Mouse (Mus musculus) lung, embryonic 15.5 days (tissue): ENCODE data around the gene Mrpl53. TPM values are rescaled to one million over a fixed set of nuclear protein-coding genes. Genes with fewer than 3 reads are reported as not detected.
A peak's percentile ranks its signal among the peaks of the same experiment; 100 is the strongest.

Experiments used
- ATAC-seq: fragments of 200-750 bp; cut with Nextera tagmentation; 2 replicates; pipeline ENCODE4 v1.8.0; 2017; ENCODE audit warnings: moderate number of reproducible peaks, borderline replicate concordance; ENCODE audit not compliant: low FRiP score, low TSS enrichment; ENCODE audit errors: extremely low read depth
- H3K27ac ChIP-seq: fragments of 300-500 bp; sonication (generic); 2 replicates; pipeline ENCODE4 v1.5.1; 2015; ENCODE audit warnings: moderate library complexity, mild to moderate bottlenecking, inconsistent platforms
- H3K27me3 ChIP-seq: fragments of 300-500 bp; sonication (generic); 2 replicates; pipeline ENCODE4 v1.6.1; 2015; ENCODE audit warnings: inconsistent platforms
- H3K36me3 ChIP-seq: fragments of 300-500 bp; sonication (generic); 2 replicates; pipeline ENCODE4 v1.6.1; 2015; ENCODE audit warnings: inconsistent platforms
- H3K4me1 ChIP-seq: fragments of 300-500 bp; sonication (generic); 2 replicates; pipeline ENCODE4 v1.6.1; 2015; ENCODE audit warnings: inconsistent platforms
- H3K4me2 ChIP-seq: fragments of 300-500 bp; sonication (generic); 2 replicates; pipeline ENCODE4 v1.6.1; 2015; ENCODE audit warnings: inconsistent platforms, mild to moderate bottlenecking, moderate library complexity
- H3K4me3 ChIP-seq: fragments of 300-500 bp; sonication (generic); 2 replicates; pipeline ENCODE4 v1.5.1; 2015; ENCODE audit warnings: mild to moderate bottlenecking, inconsistent platforms
- H3K9ac ChIP-seq: fragments of 300-500 bp; sonication (generic); 2 replicates; pipeline ENCODE4 v1.6.1; 2015; ENCODE audit warnings: inconsistent platforms
- H3K9me3 ChIP-seq: fragments of 300-500 bp; sonication (generic); 2 replicates; pipeline ENCODE4 v1.6.1; 2016; ENCODE audit warnings: inconsistent platforms
- WGBS: fragments of 180-500 bp; shearing (Covaris S2); methylation state at CpG from one replicate; pipeline ENCODE4 v1.1.7; 2015; 5-methylcytosine and 5-hydroxymethylcytosine counted together
- polyA plus RNA-seq: library from polyadenylated mRNA; unstranded; fragments of >200 nt; fragmentation: Nextera tagmentation; extraction: Ambion mirVana; gene quantifications from 2 replicates; pipeline ENCODE4 v1.2.1, GENCODE M21; 2015

The Mrpl53 gene
- polyA plus RNA-seq, 1 experiment from 2014 or later, result 128 TPM

DNA sequence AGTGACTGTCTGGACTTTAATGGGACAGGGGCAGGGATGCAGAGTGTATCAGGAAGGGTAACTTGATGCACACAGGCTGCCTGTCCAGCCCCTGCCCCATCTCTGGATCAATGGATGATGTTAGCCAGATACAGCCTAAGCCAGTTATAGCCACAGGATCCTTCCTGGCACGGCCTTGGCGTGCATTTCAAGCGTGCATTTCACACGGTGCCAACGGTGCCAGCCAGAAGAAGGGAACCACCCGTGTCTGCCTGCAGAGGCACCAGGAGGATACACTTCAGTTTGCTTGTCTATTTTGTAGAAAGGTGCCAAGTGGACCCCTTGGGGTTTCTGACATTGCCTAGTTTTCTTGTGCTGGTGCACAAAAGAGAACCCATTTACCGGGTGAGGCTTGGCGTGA, 31.2 kb downstream of the Mrpl53 start:
- 93% methylated on average over 8 of the region's 8 CpGs for whole genome bisulfite sequencing
- Histone ChIP-seq H3K27me3 (no peaks in the 10 kb centered on the region), H3K4me3 (no peak overlapping the region), H3K27ac (no peak overlapping the region), H3K4me2 (no peak overlapping the region), H3K9ac (no peak overlapping the region), H3K36me3 (no peaks in the 10 kb centered on the region), H3K9me3 (no peaks in the 10 kb centered on the region), H3K4me1 (peaks cover 41% of the 10 kb centered on the region)
- no peak for ATAC-seq

DNA sequence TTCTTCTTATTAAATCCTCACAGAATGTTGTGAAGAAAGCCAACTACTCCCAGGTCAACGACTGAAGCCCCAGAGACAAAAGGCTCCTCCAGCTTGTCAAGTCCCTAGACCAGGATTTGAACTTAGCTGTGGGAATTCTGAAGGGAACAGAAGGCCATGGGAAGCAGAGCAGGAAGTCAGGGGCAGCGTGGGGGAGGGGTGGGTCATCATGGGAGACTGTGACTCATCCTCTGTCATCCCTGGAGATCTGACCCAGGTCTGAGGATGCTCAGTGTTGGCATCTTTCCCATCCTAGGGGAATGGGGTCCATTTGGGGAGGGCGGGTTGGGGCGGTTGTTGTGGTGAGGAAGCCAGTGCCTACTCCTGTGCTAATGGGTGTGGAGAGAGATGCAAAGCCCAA, 32.8 kb downstream of the Mrpl53 start:
- H3K4me3 ChIP-seq, result no peak overlapping the region
- H3K9ac ChIP-seq, result no peak overlapping the region
- WGBS, result 47% methylated on average over 4 of the region's 4 CpGs
- peak overlapping the region; percentile 51 for H3K4me2 ChIP-seq
- H3K27me3 ChIP-seq, result no peaks in the 10 kb centered on the region
- ATAC-seq, result no peak
- 0 out of 2 replicates have a peak overlapping the region, but pooled peaks have one; percentile 16 for H3K27ac ChIP-seq
- H3K9me3 ChIP-seq, result no peaks in the 10 kb centered on the region
- H3K36me3 ChIP-seq, result 0 out of 2 replicates have a peak, but pooled peaks cover 4% of the 10 kb centered on the region
- H3K4me1 ChIP-seq, result peaks cover 29% of the 10 kb centered on the region

DNA sequence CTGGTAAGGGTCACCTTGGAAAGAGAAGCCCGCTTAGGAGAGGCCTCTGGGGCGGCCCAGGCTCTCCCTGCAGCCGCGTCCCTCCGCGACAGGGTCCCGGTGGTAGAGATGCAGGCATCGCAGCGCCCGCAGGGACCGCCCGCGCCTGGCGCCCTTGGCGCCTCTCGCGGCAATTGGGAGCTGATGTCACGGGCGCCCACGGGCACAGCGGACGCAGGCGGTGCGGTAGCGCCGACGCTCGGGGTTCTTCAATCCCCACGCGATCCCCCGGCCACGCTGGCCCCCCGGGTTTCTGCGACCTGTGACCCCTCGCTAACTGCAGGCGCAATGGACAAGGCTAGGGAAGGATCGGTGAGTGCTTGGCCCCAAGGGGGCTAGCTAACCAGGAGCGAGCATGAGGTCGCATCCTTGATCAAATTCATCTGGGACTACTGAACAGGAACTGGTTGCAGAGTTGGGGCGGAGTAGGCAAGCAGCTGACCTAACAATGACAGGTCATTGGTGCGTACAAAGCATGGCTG, 33.4 kb downstream of the Mrpl53 start:
- H3K27me3 ChIP-seq, result no peaks in the 10 kb centered on the region
- no peaks in the 10 kb centered on the region for H3K9me3 ChIP-seq
- ATAC-seq, result no peak
- H3K27ac ChIP-seq, result 0 out of 2 replicates have a peak overlapping the region, but pooled peaks have one; percentile 16
- peak overlapping the region; percentile 25 for H3K4me3 ChIP-seq
- peaks cover 10% of the 10 kb centered on the region; the same call in 1 of the 2 replicates for H3K36me3 ChIP-seq
- peak overlapping the region; percentile 32; the same call in 1 of the 2 replicates for H3K9ac ChIP-seq
- WGBS, result 12% methylated on average over 41 of the region's 41 CpGs
- H3K4me2 ChIP-seq, result peak overlapping the region; percentile 51
- H3K4me1 ChIP-seq, result peaks cover 29% of the 10 kb centered on the region

DNA sequence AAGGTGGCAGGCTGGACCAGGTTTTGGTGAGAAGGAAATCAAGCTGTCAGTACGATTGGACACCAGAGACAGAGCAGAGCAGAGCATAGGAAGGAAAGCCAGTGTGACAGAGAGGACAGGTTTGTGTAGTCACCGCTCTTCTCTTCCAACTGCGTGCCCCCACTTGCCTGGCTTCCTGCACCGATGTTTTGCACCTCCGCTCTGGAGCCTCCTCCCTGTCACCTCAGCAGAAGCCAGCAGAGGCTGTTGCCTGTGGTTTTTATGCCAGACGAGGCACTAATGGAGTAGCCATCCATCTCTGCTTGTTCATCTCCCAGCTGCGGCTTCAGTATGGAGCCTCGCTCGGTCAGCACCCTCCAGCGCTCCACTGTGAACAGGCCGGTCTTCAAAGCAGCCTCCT, 34.0 kb downstream of the Mrpl53 start:
- peaks cover 16% of the 10 kb centered on the region; the same call in 1 of the 2 replicates for H3K36me3 ChIP-seq
- no peak overlapping the region for H3K4me2 ChIP-seq
- no peak overlapping the region for H3K27ac ChIP-seq
- H3K9ac ChIP-seq, result no peak overlapping the region
- no peak for ATAC-seq
- H3K4me3 ChIP-seq, result no peak overlapping the region
- no peaks in the 10 kb centered on the region for H3K9me3 ChIP-seq
- WGBS, result 58% methylated on average over 11 of the region's 11 CpGs
- no peaks in the 10 kb centered on the region for H3K27me3 ChIP-seq
- peaks cover 26% of the 10 kb centered on the region for H3K4me1 ChIP-seq

DNA sequence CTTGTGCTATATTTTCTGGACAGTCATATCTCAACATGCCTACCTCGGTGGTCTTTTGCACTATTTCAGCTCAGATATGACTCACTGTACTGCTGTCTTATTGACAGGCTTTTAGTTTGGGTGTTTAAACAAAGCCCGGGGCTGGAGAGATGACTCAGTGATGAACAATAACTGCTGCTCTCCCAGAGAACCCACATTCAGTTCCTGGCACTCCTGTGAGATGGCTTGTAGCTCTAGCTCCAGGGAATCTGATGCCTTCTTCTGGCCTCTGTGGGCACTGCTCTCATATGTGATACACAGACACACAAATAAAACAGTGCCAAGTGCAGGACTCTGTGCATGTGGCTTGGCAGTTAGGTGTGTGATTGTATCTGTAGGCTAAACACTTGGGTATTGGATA, 36.4 kb downstream of the Mrpl53 start:
- Histone ChIP-seq H3K4me2 (no peak overlapping the region), H3K4me3 (no peak overlapping the region), H3K9ac (no peak overlapping the region), H3K9me3 (no peaks in the 10 kb centered on the region), H3K36me3 (peaks cover 37% of the 10 kb centered on the region), H3K27me3 (no peaks in the 10 kb centered on the region), H3K27ac (peak overlapping the region; percentile 36), H3K4me1 (peaks cover 12% of the 10 kb centered on the region)
- ATAC-seq, result no peak
- WGBS, result 54% methylated on average over 2 of the region's 2 CpGs

DNA sequence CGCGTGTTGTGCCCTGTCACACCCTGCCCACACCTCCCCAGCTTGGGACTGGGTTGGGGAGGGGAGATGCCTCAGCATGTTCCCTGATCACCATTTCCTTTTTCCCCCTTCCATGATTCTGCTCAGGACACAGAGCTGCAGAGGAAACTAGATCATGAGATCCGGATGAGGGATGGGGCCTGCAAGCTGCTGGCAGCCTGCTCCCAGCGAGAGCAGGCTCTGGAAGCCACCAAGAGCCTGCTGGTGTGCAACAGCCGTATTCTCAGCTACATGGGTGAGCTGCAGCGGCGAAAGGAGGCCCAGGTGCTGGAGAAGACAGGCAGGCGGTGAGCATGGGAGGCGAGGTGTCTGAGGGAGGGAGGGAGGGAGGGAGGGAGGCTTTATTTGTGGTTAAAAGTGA, 37.0 kb downstream of the Mrpl53 start:
- WGBS, result 63% methylated on average over 9 of the region's 9 CpGs
- no peak for ATAC-seq
- Histone ChIP-seq H3K4me2 (no peak overlapping the region; the same call in 1 of the 2 replicates), H3K4me1 (peaks cover 12% of the 10 kb centered on the region), H3K9me3 (no peaks in the 10 kb centered on the region), H3K36me3 (peaks cover 43% of the 10 kb centered on the region), H3K27ac (peak overlapping the region; percentile 36), H3K27me3 (no peaks in the 10 kb centered on the region), H3K4me3 (no peak overlapping the region), H3K9ac (no peak overlapping the region)

DNA sequence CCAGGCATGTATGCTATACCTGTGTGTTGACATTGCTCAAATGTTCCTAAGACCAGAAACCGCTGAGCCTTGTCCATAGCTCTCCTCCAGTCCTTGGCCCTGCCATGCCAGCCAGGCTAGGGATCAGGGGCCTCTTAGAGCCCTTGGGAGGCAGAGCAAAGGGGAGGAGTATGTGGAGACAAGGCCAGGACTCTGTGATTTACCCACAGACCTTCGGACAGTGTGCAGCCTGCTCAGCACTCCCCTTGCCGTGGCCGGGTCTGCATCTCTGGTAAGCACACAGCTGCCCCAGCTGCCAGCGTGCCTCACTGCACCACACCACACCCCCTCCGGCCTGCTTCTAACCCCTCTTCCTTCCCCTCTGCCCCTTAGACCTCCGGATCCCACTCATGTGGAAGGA, 38.4 kb downstream of the Mrpl53 start:
- Histone ChIP-seq H3K36me3 (peaks cover 50% of the 10 kb centered on the region), H3K4me1 (peaks cover 4% of the 10 kb centered on the region), H3K27ac (no peak overlapping the region), H3K4me2 (no peak overlapping the region), H3K4me3 (no peak overlapping the region), H3K9me3 (no peaks in the 10 kb centered on the region), H3K9ac (no peak overlapping the region), H3K27me3 (no peaks in the 10 kb centered on the region)
- WGBS, result 55% methylated on average over 7 of the region's 7 CpGs
- ATAC-seq, result no peak

DNA sequence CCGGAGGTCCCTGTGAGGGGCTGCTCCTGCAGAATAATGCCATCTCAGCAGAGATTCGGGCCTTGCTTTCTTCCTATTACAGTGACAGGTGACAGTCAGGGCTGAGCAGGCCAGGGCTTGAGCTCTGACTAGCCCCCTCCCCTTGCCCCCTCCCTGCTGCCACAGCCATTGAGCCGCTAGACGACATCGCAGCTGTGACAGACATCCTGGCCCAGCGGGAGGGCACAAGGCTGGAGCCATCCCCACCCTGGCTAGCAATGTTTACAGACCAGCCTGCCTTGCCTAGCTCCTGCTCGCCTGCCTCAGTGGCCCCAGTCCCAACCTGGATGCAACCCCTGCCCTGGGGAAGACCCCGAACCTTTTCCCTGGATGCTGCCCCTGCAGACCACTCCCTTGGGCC, 42.9 kb downstream of the Mrpl53 start:
- WGBS, result 29% methylated on average over 8 of the region's 8 CpGs
- H3K9ac ChIP-seq, result no peak overlapping the region
- no peak overlapping the region for H3K4me2 ChIP-seq
- H3K27me3 ChIP-seq, result no peaks in the 10 kb centered on the region
- no peak for ATAC-seq
- no peaks in the 10 kb centered on the region for H3K9me3 ChIP-seq
- H3K4me3 ChIP-seq, result no peak overlapping the region
- H3K36me3 ChIP-seq, result peaks cover 48% of the 10 kb centered on the region
- H3K4me1 ChIP-seq, result peaks cover 8% of the 10 kb centered on the region
- no peak overlapping the region for H3K27ac ChIP-seq

DNA sequence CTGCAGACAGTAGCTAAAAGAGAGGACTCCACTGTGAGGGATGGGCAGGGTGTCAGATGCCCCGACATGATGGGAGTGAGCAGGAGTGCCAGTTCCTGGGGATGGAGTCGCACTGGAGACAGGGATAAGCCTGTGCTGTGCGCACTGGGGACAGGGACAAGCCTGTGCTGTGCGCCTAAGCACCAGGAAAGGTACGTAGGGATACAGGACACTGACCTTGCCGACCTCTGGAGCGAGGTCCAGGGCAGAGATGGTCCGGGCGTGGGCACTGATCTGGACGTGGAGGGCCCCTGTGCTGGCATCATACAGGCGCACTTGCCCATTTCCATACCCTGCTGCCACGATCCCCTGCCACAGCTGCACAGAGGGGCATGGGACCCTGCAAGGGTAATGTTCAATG, 44.2 kb downstream of the Mrpl53 start:
- H3K4me3 ChIP-seq, result no peak overlapping the region
- ATAC-seq, result no peak
- WGBS, result 85% methylated on average over 12 of the region's 12 CpGs
- H3K4me1 ChIP-seq, result peaks cover 8% of the 10 kb centered on the region
- no peak overlapping the region for H3K9ac ChIP-seq
- no peak overlapping the region for H3K4me2 ChIP-seq
- peaks cover 35% of the 10 kb centered on the region for H3K36me3 ChIP-seq
- H3K27ac ChIP-seq, result no peak overlapping the region
- H3K27me3 ChIP-seq, result no peaks in the 10 kb centered on the region
- H3K9me3 ChIP-seq, result no peaks in the 10 kb centered on the region

DNA sequence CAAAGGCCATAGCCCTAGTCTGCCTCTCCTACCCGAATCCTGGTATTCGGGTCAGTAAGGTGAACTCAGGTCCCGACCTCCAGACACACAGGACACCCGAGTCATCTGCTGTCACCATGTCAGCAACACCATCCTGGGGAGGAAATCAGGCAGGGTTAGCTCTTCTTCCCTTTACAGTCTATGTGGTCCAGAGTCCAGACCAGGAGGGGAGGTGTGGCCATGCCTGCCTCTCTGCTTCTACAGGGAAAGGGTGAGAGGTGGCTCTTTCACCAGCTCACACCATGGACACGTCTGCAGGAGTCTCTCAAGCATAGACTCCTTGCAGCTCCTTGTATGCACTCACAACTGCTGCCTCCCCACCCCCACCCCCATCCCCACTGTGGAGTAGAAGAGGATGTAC, 44.6 kb downstream of the Mrpl53 start:
- no peak overlapping the region for H3K4me3 ChIP-seq
- H3K4me2 ChIP-seq, result no peak overlapping the region
- H3K27me3 ChIP-seq, result no peaks in the 10 kb centered on the region
- H3K27ac ChIP-seq, result no peak overlapping the region
- 56% methylated on average over 5 of the region's 5 CpGs for WGBS
- no peak for ATAC-seq
- H3K4me1 ChIP-seq, result peaks cover 8% of the 10 kb centered on the region
- H3K9me3 ChIP-seq, result no peaks in the 10 kb centered on the region
- peaks cover 31% of the 10 kb centered on the region for H3K36me3 ChIP-seq
- H3K9ac ChIP-seq, result no peak overlapping the region

DNA sequence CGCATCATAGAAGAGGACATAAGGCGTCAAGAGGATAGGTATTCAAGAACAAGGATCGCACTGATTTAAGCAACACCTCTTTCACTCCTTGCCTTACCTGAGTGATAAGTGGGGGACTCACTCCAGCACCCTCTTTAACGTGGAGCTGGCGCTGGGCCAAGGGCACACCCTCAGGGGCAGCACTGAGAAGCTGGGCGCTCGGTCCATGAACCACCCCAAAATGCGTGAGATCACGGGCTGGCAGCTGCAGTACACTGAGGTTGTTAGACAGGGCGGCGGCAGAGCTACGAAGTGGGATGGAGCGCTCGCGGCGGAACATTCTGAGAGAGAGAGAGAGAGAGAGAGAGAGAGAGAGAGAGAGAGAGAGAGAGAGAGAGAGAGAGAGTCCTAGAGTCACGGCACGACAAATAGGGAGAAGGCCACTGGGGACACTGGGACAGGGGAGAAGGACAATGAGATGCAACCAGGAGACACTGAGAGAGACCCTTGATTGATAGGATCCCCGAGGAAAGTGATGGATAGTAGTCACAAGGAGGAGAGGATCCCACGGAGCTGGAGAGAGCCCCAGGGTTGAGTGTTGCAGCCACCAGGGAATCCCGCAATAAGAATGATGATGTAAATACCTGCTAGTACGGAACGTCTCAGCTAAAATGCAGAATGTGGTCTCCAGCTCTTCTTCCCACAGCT, 46.9 kb downstream of the Mrpl53 start:
- Histone ChIP-seq H3K36me3 (peaks cover 11% of the 10 kb centered on the region; the same call in 1 of the 2 replicates), H3K27me3 (peaks cover 9% of the 10 kb centered on the region), H3K4me1 (peaks cover 8% of the 10 kb centered on the region), H3K4me2 (peak overlapping the region; percentile 79), H3K9ac (peak overlapping the region; percentile 39), H3K9me3 (no peaks in the 10 kb centered on the region), H3K4me3 (peak overlapping the region; percentile 53), H3K27ac (no peak overlapping the region)
- WGBS, result 8% methylated on average over 23 of the region's 23 CpGs
- ATAC-seq, result no peak

DNA sequence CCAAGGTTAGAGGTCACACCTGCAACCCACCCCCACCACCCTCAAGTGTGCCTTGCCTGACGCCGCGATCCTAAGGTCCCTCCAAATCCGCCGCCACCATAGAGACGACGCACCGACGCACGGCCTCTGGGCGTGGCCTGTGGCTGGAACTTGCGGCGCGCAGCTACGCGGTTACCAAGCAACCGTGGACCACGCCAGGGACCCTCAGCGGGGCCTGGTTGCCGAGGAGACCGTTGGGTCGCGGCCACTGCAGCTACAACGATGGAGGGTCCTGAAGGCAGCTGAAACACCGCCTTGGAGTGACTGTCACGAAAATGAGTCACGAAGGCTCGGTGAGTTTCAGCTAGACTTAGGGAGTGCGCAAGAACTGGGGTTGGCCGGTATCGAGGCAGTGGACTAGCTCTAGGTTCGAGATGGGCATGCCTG, 47.4 kb downstream of the Mrpl53 start, which contains the start of the genes Wdr54 and 1700003E16Rik:
Wdr54 (minus strand) TSS at position 139 of the 426 bp plus-strand sequence.
1700003E16Rik (plus strand) TSS at position 146 of the 426 bp plus-strand sequence.
- 1% methylated on average over 32 of the region's 32 CpGs for WGBS
- H3K36me3 ChIP-seq, result peaks cover 9% of the 10 kb centered on the region; the same call in 1 of the 2 replicates
- H3K4me1 ChIP-seq, result peaks cover 11% of the 10 kb centered on the region
- no peak within 1 kb of the TSS for H3K27ac ChIP-seq
- H3K4me2 ChIP-seq, result peak within 1 kb of the TSS; percentile 79
- H3K4me3 ChIP-seq, result peak within 1 kb of the TSS; percentile 53
- no peaks in the 10 kb centered on the region for H3K9me3 ChIP-seq
- H3K27me3 ChIP-seq, result peaks cover 14% of the 10 kb centered on the region
- H3K9ac ChIP-seq, result peak within 1 kb of the TSS; percentile 39
- ATAC-seq, result peak; percentile 65; the same call in 1 of the 2 replicates
